Mouse (Mus musculus) ES-Bruce4 (cell line): ENCODE data around the gene Fastk. TPM values are rescaled to one million over a fixed set of nuclear protein-coding genes. Genes with fewer than 3 reads are reported as not detected.

Source experiments
- H3K27ac ChIP-seq: 2 replicates; pipeline ENCODE4 v1.5.1; 2012; ENCODE audit warnings: low read length, inconsistent platforms; ENCODE audit not compliant: insufficient read depth
- H3K27me3 ChIP-seq: 2 replicates; pipeline ENCODE4 v1.6.1; 2012; ENCODE audit warnings: mild to moderate bottlenecking, low read length, inconsistent platforms; ENCODE audit not compliant: control insufficient read depth, poor library complexity, insufficient read depth, severe bottlenecking
- H3K36me3 ChIP-seq: 2 replicates; pipeline ENCODE4 v1.6.1; 2012; ENCODE audit warnings: inconsistent platforms, mild to moderate bottlenecking, low read length, moderate library complexity; ENCODE audit not compliant: control insufficient read depth, poor library complexity, insufficient read depth, severe bottlenecking
- H3K4me1 ChIP-seq: one replicate; pipeline ENCODE4 v1.8.1; 2011; ENCODE audit warnings: low read length; ENCODE audit not compliant: control insufficient read depth, insufficient read depth
- H3K4me3 ChIP-seq: 2 replicates; pipeline ENCODE4 v1.5.1; 2011; ENCODE audit warnings: low read depth, mild to moderate bottlenecking, low read length
- H3K9ac ChIP-seq: 2 replicates; pipeline ENCODE4 v1.6.1; 2012; ENCODE audit warnings: low read depth, mild to moderate bottlenecking, inconsistent platforms; ENCODE audit not compliant: poor library complexity, severe bottlenecking
- H3K9me3 ChIP-seq: replicated peaks from 2 replicates; pipeline ENCODE4 v1.6.1; 2012; ENCODE audit warnings: mild to moderate bottlenecking, low read length, inconsistent platforms; ENCODE audit not compliant: control insufficient read depth, poor library complexity, insufficient read depth, severe bottlenecking
- CTCF ChIP-seq: IDR thresholded peaks from one replicate; pipeline ENCODE4 v1.8.1; 2011; ENCODE audit warnings: low read depth, low read length
- EP300 ChIP-seq: IDR thresholded peaks from 2 replicates; pipeline ENCODE4 v1.6.1; 2011; ENCODE audit warnings: low read depth, low read length; ENCODE audit not compliant: insufficient read depth
- POLR2A ChIP-seq: IDR thresholded peaks from one replicate; pipeline ENCODE4 v1.8.1; 2011; ENCODE audit warnings: low read length; ENCODE audit not compliant: insufficient read depth
- polyA plus RNA-seq: library from polyadenylated mRNA; stranded (reverse); fragments of >200 nt; gene quantifications from 2 replicates; pipeline ENCODE4 v1.2.4, GENCODE M21; 2011; ENCODE audit warnings: low read depth; ENCODE audit not compliant: missing spikeins, insufficient read depth, insufficient read length

Gene Fastk
- polyA plus RNA-seq, 1 experiment: 51.6 TPM

DNA sequence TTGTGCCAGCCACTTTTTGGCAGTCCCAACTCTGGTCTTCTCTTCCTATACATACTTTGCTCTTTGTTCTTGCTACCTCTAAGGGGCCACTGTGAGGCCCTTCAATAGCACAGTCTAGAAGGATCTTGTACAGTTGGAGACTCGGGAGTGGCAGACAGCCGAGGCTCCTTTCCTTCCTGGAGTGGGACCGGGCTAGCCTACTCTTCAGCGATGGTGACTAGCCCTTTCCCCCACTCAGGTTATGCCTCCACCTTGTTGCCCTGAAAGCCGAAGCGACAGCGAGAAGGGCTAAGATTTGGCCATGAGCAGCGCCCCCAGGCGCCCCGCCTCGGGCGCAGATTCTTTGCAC, 17.8 kb downstream of the Fastk start:
- Histone ChIP-seq H3K27ac (peak overlapping the region; percentile 11; the same call in 1 of the 2 replicates), H3K27me3 (no peaks in the 10 kb centered on the region), H3K36me3 (peaks cover 5% of the 10 kb centered on the region; the same call in 1 of the 2 replicates), H3K9ac (no peak overlapping the region), H3K4me1 (peaks cover 10% of the 10 kb centered on the region), H3K9me3 (no peaks in the 10 kb centered on the region), H3K4me3 (no peak overlapping the region)
- TF ChIP-seq POLR2A (no peak), CTCF (peak; percentile 5)

DNA sequence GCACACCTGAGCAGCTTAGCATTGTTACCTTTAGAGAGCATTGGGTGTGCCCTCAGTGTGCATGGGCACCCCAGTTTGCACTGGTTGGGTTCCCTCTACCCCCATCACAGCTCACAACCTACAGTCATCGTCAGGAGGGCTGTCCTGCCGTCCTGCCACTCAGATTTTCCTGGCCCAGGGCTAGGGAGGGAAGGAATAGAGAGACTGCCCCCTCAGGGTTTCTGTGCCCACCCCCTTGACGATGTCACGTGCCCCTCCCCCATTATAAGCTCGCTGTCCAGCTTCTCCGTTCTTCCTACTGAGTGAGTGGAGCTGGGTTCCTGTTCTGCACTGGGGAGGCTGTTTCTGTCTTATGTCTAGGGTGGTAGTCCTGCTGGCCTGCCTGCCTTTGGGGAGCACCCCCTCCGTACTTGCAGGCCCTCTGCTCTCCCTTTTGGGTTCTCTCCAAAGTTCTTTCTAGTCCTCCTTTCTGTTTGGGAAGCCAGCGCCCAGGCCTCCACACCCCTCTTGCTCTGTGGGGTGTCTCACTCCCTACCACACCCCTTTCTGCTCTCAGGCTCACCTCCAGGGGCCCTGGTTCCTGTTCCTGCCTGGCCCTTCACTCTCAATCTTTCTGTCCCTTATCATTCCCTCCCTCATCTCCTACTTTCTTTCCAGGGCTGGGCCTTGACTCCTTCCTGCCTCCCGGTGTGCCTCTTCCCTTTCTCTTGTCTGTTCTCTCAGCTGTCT, 18.4 kb downstream of the Fastk start:
- Histone ChIP-seq H3K9ac (no peak overlapping the region), H3K36me3 (peaks cover 5% of the 10 kb centered on the region; the same call in 1 of the 2 replicates), H3K4me3 (no peak overlapping the region), H3K27me3 (no peaks in the 10 kb centered on the region), H3K27ac (peak overlapping the region; percentile 11; the same call in 1 of the 2 replicates), H3K9me3 (no peaks in the 10 kb centered on the region), H3K4me1 (peaks cover 10% of the 10 kb centered on the region)
- no peak for TF ChIP-seq POLR2A
- no peak for TF ChIP-seq EP300
- no peak for TF ChIP-seq CTCF

DNA sequence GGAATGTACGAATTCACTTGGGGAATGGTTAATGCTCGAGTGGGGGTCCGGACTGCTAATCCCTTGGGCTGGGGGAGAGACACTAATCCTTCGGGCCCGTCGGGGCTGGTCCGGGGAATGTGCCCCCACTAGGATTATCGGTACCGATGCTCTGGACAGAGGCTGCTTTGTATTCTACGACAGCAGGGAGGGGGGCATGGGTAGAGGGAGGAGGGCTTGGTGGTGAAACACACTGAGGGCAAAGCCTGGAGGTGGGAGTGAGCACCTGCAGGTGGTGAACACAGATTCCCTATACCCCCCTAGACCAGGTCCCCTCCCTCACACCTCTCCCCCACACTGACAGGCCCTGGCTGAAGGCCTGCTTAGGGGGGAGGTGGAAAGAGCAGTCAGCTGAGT, 19.1 kb downstream of the Fastk start:
- H3K4me3 ChIP-seq: peak overlapping the region; percentile 72
- peak overlapping the region; percentile 81 for H3K9ac ChIP-seq
- H3K9me3 ChIP-seq: no peaks in the 10 kb centered on the region
- no peaks in the 10 kb centered on the region for H3K36me3 ChIP-seq
- TF ChIP-seq POLR2A: no peak
- no peak for TF ChIP-seq CTCF
- no peak for TF ChIP-seq EP300
- peaks cover 10% of the 10 kb centered on the region for H3K4me1 ChIP-seq
- H3K27me3 ChIP-seq: no peaks in the 10 kb centered on the region
- H3K27ac ChIP-seq: no peak overlapping the region

DNA sequence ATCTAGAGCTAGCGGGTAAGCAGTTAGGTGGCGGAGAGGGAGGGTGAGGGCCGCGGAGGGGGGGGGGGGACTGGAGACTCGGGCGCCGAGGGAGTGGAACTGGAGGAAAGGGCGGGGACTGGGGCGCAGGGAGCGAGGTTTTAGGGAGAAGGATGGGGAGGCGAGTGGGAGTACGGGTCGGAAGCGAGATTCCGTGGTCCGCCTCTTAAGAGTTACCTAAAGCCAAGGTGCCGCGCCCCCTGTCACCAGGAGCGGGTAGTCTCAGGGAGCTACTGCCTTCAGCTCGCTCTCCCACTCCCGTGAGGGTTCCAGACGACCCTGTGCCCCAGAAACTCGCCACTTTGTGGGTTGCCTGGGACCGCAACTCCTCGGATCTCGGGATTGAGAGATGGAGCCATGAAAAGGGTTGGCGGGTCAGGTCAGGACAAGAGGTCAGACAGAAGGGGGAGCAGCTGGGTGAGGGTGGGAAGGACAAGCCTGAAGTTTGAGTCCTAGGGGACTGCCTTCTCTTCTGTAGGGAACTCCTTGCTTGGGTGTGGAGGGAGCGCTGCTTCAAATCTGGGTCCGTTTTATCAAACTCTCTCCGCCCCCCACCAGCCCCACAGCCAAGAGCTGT, 19.6 kb downstream of the Fastk start:
- H3K9me3 ChIP-seq: no peaks in the 10 kb centered on the region
- no peak overlapping the region for H3K27ac ChIP-seq
- H3K9ac ChIP-seq: peak overlapping the region; percentile 81
- peak; percentile 2 for TF ChIP-seq CTCF
- TF ChIP-seq EP300: no peak
- no peak for TF ChIP-seq POLR2A
- no peaks in the 10 kb centered on the region for H3K36me3 ChIP-seq
- peak overlapping the region; percentile 72 for H3K4me3 ChIP-seq
- peaks cover 10% of the 10 kb centered on the region for H3K4me1 ChIP-seq
- H3K27me3 ChIP-seq: no peaks in the 10 kb centered on the region

DNA sequence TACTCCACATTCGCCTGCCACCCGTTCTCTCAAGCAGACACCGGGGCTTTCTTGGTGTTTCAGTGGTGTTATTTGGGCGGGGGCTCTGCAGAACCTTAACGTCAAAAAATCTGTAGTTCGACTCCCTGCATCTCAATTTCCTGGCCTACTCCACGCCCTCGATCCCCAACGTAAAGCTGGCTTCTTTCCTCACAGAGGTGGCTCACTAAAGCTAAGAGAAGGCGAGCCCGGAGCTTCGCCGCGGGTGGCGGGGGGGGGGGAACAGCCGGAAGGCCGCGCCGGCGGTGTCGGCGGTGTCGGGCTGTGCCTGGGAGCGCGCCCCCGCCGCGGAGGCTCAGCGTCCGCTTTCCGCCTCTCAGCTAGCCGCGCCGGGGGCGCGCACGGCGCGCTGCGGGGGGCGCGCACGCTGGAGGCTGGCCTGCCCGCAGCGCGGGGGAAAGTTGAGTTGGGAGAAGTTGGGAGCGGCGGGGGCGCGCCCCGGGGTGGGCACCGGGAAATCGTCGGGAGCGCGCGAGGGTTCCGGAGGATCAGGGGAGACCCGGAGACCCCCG, 20.2 kb downstream of the Fastk start:
- no peaks in the 10 kb centered on the region for H3K36me3 ChIP-seq
- no peak for TF ChIP-seq CTCF
- TF ChIP-seq EP300: no peak
- no peak for TF ChIP-seq POLR2A
- H3K27me3 ChIP-seq: no peaks in the 10 kb centered on the region
- peak overlapping the region; percentile 81 for H3K9ac ChIP-seq
- peak overlapping the region; percentile 79 for H3K4me3 ChIP-seq
- no peaks in the 10 kb centered on the region for H3K9me3 ChIP-seq
- no peak overlapping the region for H3K27ac ChIP-seq
- H3K4me1 ChIP-seq: peaks cover 10% of the 10 kb centered on the region
